Mouse (Mus musculus) neural tube, embryonic 10.5 days (tissue): Measurements from ENCODE around the gene Limch1.

ENCODE experiments used
- DNase-seq: peaks from one replicate; pipeline ENCODE4 v3.0.0-alpha.2; 2017; ENCODE audit warnings: low spot score; ENCODE audit errors: extremely low spot score

The Limch1 gene

DNA sequence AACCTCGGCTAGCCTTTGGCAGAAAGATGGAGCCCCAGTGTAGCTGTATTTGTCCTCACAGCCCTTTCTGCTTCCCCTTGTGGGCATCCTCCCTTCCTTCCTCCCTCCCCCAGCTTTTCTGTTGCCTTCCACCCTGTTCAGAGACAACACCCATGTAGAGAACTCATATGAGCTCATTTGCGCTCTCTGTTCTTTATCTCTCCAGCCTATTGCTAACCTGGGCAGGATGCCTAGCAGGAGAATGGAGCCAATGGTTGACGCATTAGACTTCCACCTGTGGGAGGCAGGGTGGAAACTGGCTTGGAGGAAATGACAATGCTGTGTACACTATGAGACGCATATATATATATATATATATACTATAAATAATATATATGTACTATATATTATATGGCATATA is 126.4 kb downstream of the Limch1 start:
- DNase-seq = no peak

DNA sequence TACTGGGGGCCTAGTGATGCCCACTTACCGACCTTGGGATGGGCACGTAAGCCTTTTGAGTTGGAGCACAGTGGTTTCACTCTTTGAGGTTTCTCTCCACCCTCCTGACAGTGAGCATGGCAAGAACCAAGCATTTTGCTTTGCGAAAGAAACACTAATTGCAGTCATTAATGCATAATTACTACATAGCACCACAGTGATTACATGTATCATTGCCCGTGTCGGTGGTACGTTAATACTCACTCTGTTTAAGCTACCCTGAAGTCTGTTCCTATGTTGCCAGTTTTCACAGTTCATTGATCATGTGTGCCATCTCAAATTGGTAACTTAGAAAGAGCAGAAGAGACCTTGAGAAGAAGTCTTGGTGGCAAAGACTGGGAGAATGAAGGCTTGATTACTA is 127.1 kb downstream of the Limch1 start:
- DNase-seq = no peak

DNA sequence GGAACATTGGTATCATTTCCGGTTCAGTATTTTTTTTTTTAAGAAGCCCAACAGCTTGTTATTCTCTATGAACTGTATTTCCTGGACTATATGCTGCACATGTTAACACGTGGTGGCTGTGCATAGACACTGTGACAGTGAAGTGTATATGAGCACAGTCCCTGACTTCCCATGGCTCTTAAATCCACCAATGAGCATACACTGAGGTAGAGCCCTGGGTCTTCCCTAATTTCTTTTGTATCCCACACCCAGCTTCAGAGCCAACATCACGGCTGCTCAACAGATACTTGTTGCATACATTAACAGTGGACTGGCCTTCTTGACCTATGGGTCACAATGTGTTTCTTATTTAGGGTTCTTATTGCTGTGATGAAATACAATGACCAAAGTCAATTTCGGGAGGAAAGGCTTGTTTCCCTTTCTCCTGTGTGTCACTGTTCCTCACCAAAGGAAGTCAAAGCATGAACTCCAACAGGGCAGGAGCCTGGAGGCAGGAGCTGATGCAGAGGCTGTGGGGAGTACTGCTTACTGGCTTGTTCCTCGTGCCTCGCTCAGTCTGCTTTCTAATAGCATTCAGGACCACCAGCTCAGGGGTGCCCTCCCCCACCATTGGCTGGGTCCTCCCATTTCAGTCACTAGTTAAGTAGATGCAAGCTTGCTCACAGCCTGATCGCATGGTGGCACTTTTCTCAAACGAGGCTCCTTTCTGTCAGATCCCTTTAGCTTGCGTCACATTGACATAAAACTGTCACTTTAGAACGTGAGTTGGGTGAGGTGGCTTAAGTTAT is 130.6 kb downstream of the Limch1 start:
- DNase-seq = no peak

DNA sequence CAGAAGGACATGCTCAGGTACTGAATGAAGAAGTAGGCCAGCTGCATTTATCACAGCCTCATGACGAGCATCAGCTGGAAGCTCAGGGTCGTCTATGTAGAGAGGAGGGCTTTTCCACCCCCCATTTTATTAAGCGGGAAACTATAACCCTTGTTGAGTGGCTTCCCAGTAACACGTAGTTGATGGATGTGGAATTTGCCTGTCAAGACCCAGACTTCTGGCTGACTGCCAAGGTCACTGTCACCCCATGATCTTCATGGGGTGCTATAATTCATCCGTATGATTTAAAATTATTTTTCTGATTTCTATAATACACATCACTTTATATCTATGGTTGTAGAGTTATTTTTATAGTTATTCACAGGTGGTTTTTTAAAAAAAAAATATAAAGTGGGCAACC is 131.4 kb downstream of the Limch1 start:
- DNase-seq = no peak

DNA sequence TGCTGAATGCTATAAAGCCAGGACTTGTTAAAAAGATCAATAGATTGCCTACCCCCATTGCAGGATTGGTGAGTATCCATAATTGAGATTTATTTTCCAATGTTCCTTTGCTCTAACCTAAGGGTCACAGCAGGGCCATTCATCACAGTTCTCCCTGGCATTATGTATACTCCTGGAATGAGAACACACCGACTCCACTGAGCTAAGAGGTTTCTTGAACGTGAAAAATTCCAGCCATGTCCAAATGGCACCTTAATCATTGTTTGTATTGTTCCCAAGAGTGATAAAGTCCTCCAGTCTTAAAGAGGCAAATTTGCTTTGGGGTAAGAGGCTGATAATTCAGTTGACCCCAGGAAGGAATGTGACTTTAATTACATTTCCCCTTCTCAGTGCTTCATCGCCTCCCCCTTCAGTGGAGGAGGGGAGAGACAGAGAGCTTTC is 136.3 kb downstream of the Limch1 start:
- no peak for DNase-seq

DNA sequence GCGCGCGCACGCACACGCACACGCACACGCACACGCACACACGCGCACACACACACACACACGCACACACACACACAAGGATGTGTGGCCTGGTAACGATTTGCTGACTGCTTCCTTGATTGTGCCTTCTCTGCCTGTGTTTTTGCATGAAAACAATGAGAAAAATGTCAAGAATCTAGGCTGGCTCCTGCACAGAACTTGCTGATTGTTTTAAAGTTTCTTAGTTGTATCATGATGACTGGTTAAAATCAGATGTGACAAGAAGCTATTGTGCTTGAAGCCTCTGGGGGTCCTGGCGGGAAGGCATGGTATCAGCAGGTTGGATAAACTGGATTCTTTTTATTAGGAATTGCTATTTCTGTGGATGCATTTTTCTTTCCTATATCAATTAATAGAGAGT is 137.1 kb downstream of the Limch1 start:
- no peak for DNase-seq

DNA sequence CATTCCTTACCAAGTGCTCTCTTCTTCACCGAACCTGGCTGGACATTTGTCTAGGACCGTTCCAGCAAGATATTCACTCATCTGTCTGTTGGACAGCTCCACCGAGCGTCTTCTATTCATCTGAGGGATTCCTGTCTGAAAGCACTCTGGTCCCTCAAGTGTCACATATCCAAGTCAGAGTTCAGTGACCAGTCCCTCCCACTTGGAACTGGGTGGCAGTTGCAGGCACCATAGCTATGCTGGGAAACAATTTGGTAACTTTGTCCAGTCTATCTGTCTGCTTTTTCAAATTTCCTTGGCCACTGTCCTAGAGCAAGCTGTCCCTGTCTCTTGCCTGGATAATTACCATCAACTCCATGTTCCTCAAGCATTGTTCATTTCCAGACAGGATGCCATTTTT is 138.9 kb downstream of the Limch1 start:
- DNase-seq = no peak

DNA sequence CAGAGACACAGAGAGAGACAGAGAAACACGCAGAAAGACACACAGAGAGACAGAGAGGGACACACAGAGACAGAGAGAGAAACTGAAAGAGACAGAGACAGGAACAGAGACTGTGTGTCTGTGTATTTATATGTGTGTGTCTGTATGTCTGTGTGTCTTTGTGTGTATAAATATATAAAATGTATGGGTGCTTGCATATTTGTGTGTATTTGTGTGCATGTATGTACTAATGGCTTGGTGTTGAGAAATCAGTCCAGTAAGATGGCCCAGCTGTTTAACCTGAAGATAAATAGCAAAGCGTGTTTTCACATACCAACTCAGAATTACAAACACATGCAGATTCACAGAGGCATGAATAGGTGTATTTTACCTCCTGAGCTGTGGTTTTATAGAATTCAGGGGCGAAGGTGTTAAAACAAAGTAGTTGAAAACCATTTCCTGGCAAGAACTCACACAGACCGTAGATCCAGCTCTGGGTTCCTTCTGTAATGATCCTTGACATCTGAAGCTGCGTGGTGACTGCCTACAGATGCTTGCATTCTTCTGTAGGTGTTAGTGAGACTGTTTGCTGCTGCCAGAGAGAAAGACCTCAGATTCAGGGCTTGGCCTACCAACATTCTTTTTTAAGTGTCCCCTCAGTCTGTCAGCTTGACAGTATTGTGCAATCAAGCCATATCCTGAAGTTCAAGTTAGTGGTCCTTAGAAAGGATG is 140.9 kb downstream of the Limch1 start:
- no peak for DNase-seq

DNA sequence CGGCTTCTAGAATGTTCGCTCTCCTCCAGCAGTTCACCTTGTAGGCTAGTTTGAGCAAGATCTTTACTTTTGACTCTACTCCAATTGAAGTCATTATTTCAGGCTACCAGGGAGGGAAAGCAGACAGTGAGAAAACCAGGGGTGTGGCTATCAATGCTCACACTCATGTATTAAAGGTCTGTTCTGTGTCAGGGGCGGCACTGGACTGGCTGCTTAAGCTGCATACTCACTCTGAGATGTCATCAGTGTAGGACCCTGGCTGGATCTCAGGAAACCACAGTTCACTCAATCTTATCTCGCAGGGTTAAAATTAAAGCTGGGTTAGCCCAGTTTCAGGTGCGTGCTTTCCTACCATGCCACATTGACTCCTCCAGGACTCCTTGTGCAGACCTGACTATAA is 142.4 kb downstream of the Limch1 start:
- no peak for DNase-seq

DNA sequence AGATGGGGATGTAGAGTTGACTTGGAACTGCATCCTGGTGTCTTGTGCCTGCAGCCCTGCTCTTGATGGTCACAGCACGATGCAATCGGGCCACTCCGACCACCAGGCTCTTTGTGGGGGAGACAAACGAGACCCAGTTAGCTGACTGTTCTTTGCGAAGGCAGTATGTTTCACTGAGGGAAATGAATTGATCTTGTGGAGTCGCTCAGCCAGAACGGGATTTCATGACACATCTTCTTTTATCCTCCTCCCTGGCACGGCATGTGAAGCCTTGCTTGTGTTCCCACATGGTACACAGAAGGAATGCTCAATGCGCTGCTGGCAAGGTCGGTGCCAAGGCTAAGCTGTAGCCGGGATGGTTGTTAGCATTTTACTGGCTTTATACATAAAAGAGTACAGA is 143.7 kb downstream of the Limch1 start:
- no peak for DNase-seq

DNA sequence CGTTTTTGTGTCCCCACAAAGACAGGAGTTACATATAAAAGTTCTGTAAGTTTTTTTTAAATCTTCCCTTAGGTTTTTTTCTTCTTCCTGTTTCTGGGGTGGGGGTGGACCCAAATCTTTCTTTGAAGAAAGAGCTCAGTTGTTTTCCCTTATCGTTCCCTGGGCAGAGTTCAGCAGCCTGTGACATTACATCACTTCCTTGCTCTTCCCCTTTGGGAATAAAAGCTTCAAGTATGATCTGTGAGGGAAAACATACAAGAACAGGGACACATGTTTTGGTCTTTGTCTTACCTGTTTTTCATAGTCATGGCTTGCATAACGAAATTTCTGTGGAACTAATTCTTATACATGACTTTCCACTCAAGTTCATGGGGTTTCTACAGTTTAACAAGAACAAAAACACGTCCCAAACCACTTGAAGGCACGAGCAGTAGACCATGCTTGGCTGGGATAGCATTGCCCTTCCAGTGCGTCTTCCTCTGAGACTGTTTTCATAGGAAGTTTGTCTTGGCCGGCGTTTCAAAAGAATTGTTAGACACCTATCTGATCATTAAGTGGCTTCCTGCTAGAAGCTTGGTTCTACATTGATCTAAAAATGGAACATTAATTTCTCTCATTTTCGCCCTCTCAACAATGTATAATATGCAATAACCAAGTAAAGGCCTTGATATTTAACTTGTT is 150.0 kb downstream of the Limch1 start:
- no peak for DNase-seq

DNA sequence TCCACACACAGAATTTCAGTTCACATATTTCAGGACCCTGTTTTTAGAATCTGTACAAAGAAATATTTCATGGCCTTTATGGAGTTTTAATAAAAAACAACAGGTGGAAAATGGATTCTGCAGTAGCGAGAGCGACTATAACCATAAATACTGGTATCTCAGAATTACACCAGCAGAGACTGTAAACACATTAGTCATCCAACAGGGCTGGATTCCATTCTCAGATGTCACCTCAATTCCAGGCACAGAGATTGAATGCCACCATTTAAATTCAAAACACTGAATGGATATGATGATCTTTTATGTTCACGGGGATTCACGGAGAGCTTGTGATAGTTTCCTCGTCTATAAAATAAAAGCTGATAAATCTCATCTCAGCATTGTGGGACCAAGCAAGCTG is 152.0 kb downstream of the Limch1 start:
- DNase-seq = no peak

DNA sequence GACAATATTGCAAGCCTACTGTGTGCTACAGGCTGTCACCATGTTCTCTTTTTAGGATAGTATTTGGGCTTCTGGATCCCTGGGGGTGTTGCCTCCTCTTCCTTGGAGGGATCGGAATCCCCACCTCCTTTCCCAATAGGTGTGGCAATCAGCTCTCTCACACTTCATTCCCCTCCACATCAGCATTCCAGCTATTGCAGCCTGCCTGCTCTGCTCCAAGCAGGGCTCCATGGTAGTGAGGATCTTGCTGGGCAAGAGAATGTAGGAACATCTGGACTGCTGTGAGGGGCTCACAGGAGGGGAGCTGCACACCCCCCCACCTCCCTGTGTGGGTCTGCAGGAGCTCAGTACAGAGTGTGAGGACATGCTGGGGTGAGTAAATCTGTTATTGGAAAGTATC is 152.6 kb downstream of the Limch1 start:
- no peak for DNase-seq

DNA sequence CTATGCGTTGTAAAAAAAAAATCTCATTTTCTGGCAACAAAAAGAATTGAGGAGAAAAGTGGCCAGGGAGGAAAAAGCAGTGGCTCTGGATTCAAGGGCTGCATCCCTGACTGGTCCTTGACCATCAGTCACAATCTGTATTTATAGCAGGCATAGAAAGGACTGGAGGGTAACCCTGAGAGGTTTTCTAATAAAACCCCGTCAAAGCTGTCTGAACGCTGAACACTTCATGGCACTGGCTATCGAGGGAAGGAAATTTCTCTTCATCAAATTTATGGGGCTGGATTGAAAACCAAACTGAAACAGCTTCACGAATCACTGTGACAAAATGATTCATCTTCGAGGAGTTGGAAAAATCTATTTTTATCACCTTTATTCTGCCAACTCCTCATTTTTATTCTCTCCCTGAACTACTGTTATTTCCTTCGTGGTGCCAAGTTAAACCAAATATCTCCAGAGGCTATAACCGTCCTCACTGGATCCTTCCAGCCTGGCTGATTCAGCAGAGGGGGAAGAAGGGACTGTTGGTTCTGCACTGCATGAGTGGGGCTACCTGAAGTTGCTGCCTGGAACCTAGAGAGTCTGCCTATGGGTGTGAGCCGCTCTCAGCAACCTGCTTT is 153.3 kb downstream of the Limch1 start:
- DNase-seq = no peak

DNA sequence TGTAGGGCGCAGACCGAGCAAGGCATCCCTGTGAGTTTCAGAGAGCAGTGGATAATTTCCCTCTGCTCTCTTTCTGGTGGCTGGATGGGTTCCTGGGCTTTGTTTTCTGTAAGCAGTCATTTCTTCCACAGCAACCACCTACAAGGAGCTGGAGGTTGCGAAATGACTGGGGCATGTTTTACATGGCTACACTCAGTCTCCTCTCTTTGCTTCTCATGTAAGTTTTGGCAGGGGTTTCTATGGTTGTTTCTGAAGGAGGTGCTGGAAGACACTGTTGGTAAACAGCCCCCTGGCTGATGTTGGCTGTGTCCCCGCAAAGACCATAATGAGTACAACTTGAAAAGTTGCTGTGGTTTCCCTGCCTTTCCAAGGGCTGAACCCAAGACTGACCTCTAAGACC is 155.5 kb downstream of the Limch1 start:
- no peak for DNase-seq

DNA sequence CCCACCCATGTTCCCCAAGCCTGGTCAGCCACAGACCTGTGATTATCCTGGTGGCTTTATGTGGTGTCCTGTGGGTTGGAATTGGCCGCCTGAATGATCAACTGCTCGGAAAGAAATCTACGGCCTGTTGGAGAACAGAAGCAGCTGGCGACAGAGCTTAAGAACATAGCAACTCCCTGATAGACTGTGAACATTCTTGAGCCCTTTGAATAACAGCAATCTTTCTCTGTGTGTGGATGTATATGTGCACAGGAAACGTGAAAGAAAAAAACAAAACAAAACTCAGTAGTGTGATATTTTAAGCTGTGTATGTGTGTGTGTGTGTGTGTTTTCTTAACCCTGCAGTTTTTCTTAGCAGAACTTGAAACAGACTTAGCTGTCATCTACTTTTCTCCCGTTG is 159.2 kb downstream of the Limch1 start:
- no peak for DNase-seq

DNA sequence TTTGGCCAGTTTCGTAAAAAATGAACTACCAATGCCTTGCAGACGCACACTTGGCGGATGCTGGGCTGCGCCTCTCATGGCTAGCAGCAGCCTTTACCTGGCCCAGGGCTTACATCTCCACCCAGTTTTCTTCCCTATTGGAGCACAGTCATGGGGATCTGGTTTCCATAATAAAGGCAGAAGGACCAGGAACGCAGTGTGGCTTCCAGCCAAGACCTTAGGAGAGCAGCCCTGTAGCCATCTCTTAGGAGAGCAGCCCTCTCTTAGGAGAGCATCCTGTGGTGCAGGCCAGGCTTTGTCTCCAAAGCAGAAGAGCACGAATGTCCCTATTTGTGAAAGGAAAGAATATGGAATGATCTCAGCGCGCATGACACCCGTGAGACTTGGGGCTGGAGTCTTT is 163.3 kb downstream of the Limch1 start:
- no peak for DNase-seq

DNA sequence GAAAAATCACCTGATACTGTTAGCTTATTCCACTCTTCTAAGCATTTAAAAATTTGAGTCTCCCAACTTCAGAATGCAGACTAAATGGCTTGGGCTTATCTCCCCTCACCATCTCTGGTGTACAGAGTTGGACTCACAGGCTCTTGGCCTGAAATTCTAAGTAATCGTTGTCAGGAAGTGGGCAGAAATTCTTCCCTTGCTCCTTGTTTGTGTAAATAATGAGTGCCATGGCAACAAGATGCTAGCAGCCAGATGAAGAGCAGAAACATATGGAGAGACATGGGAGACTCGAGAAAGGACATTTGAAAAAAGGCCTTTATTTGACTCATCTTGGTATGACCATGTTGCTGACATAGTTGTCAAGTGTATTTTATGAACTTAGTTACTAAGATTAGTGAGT is 164.3 kb downstream of the Limch1 start:
- no peak for DNase-seq

DNA sequence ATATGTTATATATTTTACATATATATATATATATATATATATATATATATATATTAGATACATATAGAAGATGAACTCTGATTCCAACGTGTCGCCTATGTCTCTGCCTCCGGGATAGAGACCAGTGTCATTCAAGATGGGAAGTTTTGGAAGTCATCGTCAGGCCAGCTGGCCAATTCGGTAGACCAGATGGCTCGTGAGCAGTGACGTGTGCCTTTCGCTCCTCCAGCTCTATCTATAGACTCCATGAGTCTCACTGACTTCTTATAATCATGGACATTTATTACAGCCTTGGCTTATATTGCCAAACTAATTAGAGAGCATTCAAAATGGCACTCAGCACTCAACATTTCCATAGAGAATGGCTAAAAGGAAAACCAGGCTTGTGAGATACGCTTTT is 165.0 kb downstream of the Limch1 start:
- no peak for DNase-seq

DNA sequence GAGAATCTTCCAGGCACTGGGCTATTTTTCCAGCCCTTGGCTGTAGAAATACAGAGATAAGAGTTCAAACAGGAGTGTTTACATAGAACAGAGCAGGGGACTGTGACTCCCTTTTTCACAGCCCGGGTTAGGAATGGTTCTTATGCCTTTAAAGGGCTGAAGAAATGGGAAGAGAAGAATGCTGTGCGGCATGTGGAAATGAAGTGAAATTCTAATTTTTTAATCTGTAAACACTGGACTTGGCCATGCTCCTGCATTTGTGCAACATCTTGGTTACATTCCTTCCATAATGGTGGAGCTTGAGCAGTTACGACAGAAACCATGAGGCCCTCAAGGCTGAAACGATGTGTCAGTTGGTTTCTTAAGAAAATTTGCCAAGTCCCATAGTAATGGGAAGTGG is 165.4 kb downstream of the Limch1 start:
- DNase-seq = no peak

DNA sequence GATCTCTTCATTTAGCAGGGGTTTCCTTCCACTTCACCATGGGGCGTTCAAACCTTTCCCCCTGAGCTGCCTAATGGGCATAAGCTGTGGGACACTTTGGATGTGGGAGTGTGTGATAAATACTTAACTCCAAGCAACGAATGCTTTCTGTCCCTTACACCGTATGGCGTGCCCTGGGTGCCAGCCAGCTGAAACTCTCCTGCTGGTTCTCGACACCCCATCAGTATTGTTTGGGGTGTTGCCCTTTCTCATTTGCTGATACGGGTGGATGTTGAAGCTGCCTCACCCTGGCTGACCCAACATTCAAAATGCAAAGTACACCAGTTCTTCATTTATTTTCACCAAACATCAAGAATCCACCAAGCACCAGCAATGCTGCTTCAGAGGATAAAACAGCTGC is 168.2 kb downstream of the Limch1 start:
- no peak for DNase-seq
